Mouse (Mus musculus): ENCODE results near the gene Ndufs4.

Gene Ndufs4

DNA sequence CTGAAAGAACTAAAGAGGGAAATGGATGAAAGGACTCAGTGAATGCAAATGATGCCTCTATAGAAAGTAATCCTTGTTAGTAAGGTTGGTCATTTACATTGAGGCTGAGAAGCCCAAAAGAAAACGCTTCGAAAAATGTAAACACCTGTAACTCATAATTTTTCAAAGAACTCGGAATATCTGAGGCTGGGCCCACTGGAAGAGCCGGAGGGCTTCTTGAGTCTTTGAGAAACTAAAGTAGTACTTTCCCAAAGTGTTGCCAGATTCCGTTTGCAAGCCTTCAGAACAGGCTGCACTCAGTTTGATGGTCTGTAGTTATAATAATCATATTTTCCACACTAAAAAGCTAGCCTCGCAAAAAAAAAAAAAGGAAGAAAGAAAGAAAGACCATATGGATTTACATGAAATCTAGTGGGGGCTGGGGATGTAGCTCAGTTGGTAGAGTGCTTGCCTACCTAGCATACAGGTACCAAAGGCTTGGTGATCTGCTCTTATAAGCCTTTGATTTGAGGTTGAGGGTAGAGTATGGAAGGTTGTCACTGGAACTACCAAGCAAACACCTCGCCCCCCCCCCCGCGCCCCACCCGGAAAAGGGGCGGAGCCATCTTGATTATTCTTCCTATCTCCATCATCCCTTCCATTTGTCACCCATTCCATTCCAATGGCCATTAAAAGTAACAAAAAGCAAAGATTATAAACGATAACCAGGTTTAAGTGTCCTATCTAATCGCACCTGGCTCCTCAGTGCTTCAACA, at the start of gene Ndufs4:
Gene Ndufs4, minus strand, starts transcription at position 48 of the 755 bp plus-strand sequence.
- DNase-seq (ENCODE audit: low read depth) = peak; percentile 52

DNA sequence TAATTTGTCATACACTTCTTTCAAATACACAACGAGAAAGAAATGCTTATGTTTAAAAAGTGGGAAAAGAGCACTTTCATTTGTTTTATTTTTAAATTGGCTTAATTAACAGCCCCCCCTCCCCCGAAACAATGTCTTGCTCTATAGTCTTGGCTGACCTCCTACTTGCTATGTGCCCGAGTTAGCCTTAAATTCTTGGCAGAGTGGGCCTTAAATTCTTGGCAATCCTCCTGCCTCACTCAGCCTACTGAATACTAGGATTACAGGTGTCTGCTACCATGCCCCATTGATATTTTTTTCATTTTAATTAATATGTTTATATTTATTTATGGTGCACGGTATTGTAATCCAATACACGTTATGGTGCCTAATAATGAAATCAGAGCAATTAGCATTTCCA, 44.4 kb upstream of the Ndufs4 start:
- DNase-seq (ENCODE audit: low read depth) = no peak

DNA sequence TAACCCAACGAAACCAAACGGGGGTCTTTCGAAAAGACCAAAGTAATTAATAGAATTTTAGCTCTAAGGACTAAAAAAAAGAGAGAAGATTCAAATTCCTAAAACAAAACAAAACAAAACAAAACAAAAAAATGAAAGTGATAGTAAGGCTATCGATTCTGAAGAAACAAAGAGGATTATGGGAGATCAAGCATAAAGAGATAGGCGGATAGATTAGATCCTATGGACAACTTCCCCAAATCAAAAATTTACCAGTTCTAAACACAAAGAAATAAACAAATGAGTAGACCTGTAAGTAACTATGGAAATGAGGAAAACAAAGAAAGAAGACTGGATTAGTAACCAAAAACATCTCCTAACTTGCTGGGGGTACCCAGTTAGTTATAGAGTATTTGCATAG, 37.2 kb upstream of the Ndufs4 start:
- no peak for DNase-seq (ENCODE audit: low read depth)

DNA sequence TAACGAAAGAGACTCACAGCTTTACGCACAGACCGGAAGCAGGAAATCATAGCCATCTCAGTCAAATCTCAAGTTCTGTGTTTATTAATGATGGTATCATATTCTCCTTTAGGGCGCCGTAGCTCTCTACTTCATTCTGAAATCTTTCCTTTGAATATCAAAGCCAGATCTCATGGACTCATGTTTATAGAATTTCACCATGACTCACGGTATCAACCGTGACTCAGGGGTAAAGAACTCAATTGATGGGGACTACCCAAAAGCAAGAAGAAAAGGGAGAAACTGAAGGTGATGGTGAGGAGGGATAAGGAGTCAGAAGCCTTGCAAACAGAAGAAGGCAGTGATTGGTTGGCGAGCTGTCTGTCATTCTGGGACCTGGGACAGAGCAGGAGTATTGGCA, 32.2 kb upstream of the Ndufs4 start:
- peak; percentile 58 for DNase-seq (ENCODE audit: low read depth)

DNA sequence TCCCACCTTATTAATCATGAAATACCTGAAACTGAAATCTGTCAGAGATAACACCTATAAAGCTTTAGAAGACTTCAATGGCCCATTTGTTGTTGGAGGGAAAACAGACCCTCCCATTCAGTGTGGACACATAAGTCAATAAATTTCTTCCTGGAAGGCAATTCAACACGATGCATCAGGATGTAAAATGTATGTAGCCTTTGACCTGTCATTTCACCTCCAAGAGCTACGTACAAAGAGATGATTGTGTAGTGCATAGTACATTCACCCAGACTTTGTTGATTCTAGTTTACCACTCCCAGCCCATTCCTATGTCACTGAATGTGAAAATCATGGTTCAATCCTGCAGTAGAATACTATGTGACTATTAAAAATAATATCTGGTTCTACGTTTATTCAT, 31.3 kb upstream of the Ndufs4 start:
- no peak for DNase-seq (ENCODE audit: low read depth)

DNA sequence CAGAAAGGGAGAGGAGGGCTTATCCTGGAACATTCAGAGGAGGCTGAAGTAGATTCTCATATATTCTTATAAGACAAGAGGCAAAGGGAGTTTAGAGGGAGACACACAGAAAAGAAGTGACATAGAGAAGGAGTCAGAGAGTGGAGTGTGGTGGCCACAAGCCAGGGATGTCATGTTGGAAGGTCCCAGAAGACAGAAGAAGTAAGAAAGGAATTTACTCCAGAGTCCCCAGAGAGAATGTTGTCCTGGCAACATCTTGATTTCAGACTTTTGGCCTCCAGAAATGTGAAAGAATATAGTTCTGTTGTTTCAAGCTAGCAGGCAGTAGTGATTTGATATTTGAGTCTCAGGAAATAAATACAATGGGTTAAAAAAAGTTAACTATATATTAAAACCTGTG, 24.3 kb upstream of the Ndufs4 start:
- no peak for DNase-seq (ENCODE audit: low read depth)

DNA sequence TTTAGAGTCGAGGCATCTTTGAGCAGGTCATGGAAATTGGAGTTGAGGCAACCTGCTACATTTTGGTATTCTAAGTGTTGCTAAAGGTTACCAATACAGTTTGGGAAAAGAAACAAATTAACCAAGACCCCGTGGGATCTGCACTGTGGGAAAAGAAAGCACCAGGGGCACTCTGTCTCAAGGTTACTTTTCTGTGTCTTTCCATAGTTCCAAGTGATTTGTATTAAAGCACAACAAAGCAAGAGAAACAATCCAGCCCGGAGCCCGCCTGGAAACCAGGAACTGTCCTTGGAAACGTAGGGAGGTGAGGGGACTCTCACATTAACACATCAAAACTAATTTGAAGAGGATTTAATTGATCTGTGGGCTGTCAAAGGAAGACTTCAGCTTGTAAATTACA, 18.8 kb upstream of the Ndufs4 start:
- DNase-seq (ENCODE audit: low read depth) = no peak

DNA sequence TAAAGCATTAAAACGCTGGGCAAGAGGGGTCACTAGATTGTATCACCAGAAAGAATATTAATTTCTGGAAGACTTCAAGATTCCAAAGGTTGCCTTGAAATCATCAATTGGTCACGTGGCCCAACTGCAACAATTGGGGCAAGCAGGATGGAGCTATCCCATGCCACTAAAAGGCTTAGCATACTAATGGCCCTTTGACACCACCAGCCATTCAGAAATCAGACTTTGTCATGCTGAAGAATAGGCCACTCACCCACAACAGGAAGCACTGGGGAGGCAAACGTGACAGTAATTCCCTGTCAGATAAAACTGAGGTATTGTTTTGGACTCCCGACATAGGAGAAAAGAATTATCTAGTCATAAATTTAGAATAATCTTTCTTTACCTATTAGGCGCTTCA, 18.4 kb upstream of the Ndufs4 start:
- DNase-seq (ENCODE audit: low read depth) = no peak

DNA sequence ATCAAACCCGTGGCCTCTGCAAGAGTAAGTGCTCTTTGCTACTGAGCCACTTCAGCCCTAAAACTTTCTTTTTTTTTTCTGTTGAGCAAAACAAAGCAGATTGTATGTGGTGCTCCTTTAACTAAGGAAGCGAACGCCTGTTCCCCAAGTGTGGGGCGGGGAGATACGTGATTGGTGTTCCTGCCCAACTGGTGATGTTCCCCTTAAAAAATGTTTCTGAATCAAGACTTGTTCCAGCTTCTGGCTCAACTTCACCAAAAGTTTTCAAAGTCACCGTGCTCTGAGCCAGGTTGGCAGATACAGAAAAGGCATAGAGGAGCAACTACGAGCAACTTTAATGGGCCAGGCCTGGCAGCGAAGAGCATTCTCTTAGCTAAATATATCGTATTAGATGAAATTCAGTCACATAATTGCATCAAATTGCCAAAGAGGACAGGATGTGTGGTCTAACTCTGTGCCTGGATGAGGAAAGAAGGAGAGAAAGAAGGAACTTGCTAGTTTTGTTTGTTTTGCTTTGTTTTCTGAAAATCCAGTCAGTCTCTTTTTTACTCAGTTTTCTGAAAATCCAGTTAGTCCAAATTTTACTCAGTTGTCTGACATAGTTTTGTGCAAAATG, 17.1 kb upstream of the Ndufs4 start:
- no peak for DNase-seq (ENCODE audit: low read depth)

DNA sequence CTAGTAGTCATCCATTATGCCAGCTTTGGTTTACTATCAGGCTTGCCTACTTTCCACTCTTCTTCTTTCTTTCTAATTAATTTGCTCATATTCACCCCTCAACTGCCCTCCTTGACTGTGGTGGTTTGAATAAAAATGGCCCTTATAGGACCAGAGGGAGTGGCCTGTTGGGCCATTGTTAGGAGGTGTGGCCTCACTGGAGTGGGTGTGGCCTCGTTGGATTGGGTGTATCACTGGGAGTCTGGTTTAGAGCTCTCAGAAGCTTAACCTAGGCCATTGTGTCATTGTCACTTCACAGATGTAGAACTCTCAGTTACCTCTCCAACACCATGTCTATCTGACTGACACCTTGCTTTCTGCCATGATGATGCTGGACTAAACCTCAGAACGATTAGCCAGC, 10.8 kb upstream of the Ndufs4 start:
- DNase-seq (ENCODE audit: low read depth) = no peak

DNA sequence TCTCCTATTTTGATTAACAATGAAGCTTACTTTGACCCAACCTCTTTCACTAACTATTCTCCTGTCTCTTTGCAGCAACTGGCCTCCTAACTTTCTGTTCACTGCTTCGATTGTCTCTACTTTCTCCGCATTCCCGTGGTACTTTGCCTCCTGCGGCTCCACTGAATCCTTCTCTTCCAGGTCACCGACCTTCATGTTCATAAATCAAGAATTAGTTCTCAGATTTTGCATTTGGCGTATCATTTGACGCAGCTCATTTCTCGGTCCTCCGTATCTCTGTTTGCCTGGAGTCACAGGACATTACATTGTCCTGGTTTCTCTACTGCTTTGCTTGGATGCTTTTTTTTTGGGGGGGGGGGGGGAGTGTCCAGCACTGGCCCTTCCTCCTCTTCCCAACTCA, 9.2 kb upstream of the Ndufs4 start:
- DNase-seq (ENCODE audit: low read depth) = no peak

DNA sequence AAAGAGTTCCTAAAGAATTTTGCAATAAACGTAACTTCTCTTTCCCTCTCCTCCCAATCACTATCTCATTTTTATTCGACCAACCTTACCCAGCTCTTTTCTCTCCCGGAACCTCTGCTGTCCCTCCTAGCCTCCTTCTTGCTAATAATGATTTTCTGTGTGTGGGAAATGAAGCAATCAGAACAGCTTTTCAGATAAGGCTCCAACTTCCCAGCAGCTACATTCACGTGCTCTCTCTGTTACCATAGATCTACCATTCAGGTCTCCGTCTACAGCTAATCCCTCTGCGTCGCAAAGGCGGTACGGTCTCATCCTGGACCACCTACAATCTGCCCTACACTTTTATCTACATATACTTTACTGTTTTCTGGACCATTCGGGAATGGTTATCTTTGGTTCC, 8.8 kb upstream of the Ndufs4 start:
- DNase-seq (ENCODE audit: low read depth) = no peak

DNA sequence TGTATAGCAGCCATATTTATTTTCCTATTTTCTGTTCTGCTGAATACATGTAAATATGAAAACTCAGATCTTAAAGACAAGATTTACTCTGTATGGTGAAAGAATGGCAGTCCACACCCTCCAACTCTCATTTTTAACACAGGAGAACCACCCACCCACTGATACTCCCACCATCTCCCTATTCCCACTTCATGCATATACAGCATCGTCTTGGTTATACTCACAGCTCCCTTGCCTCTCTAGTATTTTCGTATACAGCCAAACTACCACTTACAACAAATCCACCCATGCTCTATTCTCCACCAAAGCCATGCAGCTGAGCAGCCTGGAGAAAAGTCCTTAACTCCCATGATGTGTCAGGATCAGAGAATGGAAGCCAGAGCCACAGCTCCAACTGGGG, 6.7 kb upstream of the Ndufs4 start:
- no peak for DNase-seq (ENCODE audit: low read depth)

DNA sequence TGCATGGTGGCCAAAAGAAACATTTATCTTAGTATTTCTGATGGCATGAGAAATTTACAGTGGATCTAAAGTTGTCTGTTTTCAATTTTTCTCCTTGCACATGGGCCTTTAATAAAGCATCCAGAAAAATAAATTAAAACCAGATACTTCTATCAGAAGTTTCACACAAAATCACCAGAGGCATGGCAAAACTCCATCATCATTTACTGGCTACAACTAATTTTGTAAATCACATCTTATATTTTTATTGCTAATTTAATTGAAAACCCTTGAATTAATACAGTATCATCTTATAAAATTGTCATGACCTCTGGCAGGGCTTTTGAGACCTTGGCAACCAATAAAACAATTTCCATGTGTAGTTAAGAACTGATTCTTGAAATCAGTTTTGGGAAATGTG, 4.4 kb upstream of the Ndufs4 start:
- no peak for DNase-seq (ENCODE audit: low read depth)

DNA sequence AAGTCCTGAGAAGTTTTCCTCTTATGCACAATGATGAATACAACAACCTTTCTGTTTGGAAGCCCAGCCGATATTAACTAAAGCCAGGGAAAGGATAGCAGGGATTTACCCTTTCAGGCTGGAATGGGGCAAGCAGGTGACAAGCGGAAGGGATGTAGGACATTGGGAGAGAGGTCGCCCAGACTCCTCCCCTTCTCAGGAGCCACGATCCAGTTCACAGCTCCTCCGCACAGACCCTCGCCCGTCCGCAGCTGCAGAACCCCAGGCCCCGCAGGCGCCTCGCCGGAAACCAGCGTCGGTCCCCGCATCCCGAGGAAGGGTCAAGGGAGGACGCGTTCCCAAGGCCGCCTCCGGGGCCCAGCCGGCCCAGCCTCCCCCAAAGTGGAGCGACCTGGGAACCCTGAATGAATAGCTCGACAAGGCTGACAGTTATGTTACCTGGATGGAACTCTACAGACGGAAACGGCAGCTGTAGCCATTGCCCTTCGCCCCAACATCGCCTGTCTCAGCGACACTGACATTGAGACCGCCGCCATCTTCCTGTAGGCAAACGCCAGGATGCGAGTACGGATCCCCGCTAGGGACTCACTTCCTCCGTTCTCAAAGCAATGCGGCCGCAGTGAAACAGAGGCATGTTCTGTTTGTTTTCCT, 412 bp downstream of the Ndufs4 start:
- DNase-seq (ENCODE audit: low read depth) = peak; percentile 91

DNA sequence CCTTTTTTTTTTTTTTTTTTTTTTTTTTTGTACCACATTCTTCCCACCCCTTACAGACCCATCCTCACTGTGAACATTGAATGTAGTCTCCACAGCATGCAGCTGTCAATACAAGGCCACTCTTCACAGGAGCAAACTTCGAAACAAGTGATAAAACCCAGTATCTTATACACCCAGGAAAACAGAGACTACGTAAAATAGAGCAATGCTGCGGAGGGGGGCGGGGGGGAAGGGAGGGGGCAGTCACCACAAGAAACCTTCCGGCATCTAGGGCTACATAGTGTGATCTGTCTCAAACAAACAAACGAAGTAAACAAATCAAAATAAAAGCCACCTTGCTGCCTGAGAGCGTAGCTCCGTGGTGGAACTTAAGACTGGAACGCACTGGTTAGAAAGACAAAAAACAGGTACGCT, 977 bp downstream of the Ndufs4 start:
- DNase-seq (ENCODE audit: low read depth) = peak; percentile 21

DNA sequence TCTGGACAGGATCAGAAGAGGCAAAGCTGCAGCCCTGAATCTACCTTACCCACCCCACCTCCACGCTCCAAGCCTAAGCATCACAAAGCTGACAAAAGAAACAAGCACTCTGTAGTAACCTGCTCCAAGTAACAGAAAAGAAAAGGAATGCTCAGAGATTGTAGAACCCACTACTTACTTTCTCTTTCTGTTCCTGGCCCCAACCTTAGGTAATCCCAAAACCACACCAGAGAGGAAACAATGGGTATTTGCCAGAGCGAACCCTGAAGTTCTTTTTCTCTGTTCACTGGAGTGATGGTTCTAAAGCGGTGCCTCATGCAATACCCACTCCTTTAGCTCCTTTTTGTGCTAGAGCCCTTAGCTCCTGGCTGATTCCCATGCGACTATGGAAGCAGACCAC, 11.5 kb downstream of the Ndufs4 start:
- DNase-seq (ENCODE audit: low read depth) = no peak

DNA sequence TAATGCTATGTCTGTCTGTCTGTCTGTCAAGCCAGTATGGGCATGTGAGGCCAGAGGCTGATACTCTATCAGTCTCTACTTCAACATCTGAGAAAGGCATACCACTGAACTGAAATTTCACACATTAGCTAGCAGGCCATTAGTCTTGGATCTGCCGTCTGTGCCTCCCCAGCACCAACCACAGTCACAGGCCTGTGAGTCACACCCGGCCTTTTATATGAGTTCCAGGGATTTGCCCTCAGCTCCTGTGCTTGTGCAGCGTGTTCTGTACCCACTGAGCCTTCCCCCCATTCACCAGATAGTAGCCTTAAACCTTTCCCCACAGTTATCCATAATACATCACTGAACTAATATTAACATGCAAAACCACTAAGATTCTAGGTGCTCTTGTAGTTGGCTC, 26.0 kb downstream of the Ndufs4 start:
- DNase-seq (ENCODE audit: low read depth) = peak; percentile 8

DNA sequence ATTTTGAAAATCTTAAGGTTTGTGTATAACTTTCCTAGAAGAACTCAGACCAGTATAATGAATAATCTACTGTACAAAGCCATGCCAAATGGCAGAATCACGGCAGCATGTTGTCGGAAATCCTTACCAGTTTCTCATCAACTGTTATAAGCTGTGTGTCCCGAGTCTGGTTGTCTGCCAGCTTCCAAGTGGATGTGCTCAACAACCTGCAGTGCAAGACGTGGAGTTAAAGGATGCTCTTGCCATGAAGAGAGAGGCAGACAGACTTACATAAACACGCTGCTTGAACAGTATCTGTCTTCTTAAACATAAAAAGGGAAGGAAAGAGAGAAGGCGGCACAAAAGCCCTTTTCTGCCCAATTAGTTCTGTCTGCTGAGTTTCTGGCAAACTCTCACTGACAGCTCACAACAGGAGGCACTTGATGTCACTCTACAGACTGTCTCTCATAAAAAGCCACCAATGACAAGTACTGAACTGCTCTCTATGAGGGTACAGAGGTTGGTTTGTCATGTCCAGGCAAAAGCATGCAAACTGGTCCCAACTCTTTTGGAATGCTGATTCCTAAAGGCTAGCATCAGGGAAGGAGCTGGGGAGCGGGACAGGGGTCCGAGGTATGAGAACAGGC, 36.6 kb downstream of the Ndufs4 start:
- no peak for DNase-seq (ENCODE audit: low read depth)

DNA sequence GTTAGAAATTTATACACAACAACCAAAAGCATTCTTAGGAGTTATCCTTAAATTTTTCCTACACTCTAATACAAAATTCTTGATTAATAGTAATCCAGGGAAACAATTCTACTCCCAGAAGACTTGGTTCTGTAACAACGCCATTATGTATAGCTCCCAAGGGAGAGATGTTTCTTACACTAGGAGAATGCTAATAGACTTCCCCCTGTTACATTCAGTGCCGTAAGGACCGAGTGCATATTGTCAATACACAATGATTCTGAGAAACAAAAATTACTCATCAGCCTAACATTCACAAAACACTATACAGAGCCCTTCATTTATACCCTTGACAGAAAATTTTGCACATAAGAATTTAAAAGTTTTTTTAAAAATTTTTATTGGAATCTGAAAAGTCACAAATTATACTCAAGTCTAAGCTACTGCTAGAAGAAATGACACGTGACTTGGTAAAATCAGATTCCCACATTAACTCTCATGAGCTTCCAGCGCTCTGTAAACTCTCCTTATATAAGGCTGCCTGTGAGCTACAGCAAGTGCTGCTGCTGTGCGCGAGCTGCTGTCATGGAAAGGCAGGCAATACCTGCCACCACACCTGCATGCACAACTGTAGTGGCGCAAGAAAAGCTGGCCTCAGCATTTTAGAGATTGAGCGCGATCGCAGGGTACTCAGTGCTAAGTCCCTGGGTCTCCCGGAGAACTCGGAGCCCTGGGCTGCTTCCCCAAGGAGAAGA, 42.9 kb downstream of the Ndufs4 start:
- no peak for DNase-seq (ENCODE audit: low read depth)

DNA sequence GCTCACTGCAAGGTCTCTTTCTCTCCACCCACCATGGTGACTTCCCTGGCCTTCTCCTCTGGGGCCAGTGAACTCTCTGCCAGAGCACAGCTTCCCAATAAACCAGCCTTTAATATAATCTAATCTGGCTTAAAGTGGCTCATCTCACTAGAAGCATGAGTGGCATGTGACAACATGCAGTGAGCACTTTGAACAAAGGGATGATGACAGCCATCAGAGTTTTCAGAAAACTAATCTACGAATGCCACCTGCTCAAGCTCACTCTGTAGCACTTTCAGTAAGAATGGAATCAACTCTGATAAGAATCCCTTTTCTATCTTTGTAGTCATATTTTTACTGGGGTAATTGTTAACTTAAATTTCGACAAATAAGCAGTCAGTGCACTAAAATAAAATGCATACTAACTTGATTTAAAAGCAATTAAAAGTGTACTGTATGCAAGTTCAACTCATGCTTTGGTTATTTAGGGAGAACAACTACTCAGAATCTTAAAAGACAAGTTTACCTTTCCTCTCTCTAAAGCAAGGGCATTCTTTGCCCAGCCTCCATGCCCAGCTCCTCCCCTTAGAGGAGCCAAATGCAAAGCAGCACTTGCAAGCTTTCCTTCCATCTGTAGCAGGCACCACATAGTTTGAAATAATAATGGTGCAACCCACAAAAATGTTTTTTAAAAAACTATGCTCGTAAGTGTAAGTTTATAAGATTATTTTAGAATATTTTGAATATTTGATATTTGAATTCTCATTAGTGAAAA, 43.7 kb downstream of the Ndufs4 start:
- no peak for DNase-seq (ENCODE audit: low read depth)

DNA sequence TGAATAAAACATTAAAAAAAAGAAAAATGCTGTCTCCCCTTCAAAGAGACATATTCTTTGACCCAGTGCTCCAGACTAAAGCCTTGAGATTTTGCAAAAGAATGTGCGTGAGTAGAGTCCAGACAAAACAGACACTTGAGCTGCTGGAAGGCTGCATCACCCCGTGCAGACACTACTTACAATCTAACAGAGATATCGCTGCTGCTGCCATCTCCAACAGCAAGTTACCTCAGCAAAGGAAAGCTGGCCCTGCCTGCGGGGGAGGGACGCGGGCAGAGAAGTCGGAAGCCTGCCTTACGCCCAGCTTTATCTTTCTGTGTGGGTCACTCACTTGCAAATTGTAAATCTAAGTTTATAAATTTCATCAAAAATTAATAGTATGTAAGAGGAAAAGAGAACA, 45.1 kb downstream of the Ndufs4 start:
- no peak for DNase-seq (ENCODE audit: low read depth)

Measured in NIH3T3 (cell line).